Mouse (Mus musculus) cerebral cortex, adult 2 months (tissue): ENCODE data around the gene Dgke.

Source experiments
- WGBS: fragments of 180-500 bp; shearing (Covaris S2); methylation state at CpG from one replicate; pipeline ENCODE4 v1.1.7; 2018; 5-methylcytosine and 5-hydroxymethylcytosine counted together

The Dgke gene

GRCm38 (mm10) chr11:89002068-89002467 is 64.6 kb downstream of the Dgke start:
- WGBS: 83% methylated on average over 5 of the region's 5 CpGs

DNA sequence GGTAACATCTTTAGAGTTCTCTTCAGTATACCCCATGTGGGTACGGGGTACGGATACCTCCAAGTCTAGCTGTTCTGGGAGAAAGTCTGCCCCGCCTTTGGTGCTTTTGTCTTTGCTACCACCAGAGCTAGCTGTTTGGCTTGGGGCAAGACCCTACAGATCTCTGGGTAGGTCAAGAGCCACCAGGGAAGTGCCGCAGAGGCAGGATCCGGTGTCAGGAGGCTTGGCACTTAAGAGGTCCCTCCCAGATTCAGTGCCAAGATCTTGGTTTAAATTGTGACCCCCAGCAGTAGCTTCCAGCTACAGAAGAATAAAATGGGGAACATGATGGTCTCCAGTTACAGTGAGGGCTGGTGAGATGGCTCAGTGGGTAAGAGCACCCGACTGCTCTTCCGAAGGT is 65.1 kb downstream of the Dgke start:
- WGBS: 86% methylated on average over 7 of the region's 7 CpGs

DNA sequence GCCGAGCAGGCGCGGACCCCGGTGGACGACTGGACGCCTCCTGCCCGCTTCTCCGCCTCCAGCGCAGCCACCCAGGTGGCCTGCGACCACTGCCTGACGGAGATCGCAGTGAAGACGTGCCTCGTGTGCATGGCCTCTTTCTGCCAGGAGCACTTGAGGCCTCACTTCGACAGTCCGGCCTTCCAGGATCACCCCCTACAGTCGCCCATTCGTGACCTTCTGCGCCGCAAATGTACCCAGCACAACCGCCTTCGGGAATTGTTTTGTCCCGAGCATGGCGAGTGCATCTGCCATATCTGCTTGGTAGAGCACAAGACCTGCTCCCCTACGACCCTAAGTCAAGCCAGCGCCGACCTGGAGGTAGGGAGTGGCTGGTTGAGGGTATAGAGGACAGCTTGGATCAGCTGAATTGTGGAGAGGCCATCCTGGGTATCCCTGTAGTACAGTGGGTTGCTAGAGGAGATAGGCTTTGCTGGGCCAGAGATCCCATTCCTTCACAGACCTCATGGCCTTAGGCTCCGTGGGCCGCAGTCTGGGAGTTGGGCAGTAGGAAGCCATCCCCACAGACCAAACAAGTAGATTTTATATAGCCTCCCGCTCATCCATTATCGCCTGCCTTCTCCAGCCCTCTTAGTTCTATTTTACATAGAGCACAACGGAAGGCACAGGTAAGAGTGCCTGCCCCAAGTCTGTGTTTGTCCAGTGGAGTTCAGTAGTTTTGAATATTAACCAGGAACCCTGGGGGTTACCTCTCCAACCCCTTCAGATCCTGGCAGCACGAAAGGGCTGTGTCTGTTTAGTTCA is 66.7 kb downstream of the Dgke start:
- WGBS: 44% methylated on average over 33 of the region's 33 CpGs

- 6% methylated on average over 48 of the region's 48 CpGs for WGBS
Measured at GRCm38 (mm10) chr11:88998974-88999722, 67.5 kb downstream of the Dgke start, which contains the start of gene Trim25. Trim25 (plus strand) TSS chr11:88999376.

DNA sequence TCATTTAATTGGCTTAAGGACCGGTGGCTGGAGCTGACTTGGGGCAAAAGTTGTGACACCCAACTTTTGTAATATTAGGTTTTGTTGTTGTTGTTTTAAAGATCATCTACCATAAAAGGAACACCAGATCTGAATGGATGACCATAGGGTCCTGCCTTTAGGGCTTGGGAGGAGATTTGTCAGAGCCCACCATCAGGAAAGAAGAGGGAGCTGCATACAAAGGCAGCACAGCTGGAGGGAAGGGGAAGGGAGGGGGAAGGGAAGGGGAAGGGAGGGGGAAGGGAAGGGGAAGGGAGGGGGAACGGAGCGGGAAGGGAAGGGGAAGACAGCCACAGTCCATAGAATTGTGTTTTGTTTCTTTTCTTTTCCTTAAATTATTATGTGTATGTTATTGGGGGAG is 68.2 kb downstream of the Dgke start:
- WGBS: 44% methylated on average over 3 of the region's 3 CpGs

DNA sequence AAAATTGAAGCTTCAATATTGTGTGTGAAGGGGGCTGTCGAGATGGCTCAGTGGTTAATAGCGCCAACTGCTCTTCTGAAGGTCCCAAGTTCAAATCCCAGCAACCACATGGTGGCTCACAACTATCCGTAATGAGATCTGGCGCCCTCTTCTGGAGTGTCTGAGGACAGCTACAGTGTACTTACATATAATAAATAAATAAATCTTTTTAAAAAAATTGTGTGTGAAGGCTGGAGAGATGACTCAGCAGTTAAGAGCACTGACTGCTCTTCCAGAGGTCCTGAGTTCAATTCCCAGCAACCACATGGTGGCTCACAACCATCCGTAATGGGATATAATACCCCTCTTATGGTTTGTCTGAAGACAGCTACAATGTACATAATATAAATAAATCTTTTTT is 69.3 kb downstream of the Dgke start:
- 81% methylated on average over 5 of the region's 5 CpGs for WGBS

DNA sequence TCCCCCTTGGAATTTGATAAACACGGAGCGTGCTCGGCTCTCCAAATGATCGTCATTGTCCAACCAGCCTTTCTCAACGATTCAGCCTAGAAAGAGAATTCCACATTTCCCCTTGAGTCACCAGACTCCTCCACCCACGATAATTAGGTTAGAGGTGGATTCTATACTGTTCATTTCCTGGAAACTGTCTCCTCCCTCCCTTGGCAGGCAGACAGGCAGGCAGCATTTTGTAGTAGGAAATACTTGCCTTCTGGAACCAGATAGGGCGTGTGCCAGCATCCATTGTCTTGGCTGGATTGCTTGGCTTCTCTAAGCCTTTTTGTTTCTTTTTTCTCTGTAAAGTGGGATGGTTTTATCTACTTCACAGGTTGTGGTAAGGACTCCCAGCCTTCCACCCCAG is 70.2 kb downstream of the Dgke start:
- 56% methylated on average over 7 of the region's 7 CpGs for WGBS

DNA sequence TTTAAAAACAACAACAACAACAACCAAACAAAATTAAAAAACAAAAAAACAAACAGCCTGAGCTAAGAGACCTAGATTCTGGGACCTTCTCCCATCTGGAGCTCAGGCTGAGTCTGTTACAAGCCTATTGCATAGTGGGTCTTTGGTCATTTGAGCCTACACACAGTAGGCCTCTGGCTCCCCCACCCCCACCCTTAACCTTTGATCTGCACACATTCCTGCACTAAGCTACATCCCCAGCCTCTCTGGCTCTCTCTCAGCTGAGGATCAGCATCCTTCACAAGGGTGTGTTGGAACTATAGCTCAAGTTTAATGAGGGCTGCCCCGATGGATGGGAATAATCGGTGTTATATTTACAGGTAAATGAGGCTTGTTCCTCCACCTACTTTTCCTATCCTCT is 71.0 kb downstream of the Dgke start:
- 85% methylated on average over 2 of the region's 2 CpGs for WGBS

GRCm38 (mm10) chr11:88994492-88994891 is 72.2 kb downstream of the Dgke start:
- 86% methylated on average over 7 of the region's 7 CpGs for whole genome bisulfite sequencing

GRCm38 (mm10) chr11:88993625-88994024 is 73.0 kb downstream of the Dgke start:
- WGBS: 34% methylated on average over 5 of the region's 5 CpGs

DNA sequence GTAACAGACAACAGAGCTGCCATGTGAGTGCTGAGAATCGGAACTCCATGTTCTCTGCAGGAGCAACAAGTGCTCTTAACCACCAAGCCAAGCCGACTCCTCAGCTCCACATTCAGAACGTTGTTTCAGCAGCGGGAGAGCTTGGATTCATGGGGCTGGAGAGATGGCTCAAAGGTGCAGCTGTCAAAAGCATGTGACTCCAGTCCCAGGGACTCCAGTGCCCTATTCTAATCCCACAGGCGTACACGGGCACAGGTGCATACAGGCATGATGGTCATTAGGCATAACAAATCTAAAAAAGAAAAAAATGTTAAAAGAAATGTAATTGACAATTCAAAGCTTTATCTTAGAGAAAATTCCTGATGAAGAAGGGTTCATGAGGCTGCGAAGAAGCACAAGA is 73.5 kb downstream of the Dgke start:
- WGBS: 44% methylated on average over 7 of the region's 7 CpGs

DNA sequence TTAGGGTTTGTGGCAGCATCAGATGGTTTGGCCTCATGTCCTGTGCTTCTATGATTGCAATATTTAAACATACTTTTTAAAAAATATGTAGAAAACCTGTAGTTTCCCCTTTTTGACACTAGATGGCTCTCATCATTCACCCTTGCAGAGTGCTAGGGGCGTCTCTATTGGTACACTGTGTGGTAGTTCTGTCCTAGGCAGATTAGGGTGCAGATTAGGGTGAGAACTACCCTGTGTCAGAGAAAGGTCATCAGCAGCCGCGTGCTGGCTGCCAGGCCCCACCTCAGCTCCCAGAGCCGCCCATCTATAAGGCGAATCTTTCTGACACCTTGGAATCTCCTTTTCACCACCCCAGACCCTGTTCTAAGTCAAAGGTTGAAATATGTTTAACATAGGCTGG is 77.1 kb downstream of the Dgke start:
- WGBS: 76% methylated on average over 5 of the region's 5 CpGs

- 77% methylated on average over 5 of the region's 5 CpGs for WGBS
Measured at GRCm38 (mm10) chr11:88988956-88989355, 77.7 kb downstream of the Dgke start.

GRCm38 (mm10) chr11:88986616-88987015 is 80.0 kb downstream of the Dgke start:
- 77% methylated on average over 10 of the region's 10 CpGs for WGBS
